Mouse (Mus musculus) CH12.LX (cell line): ENCODE measurements at regions not wholly inside any gene's neighbourhood (a gene's known extent, or its start where the extent isn't known, plus 50 kb on each side); places are given as distances from the start of the nearest gene placed in this dataset.

ENCODE experiments used
- DNase-seq: peaks from one replicate; pipeline ENCODE4 v3.0.0-alpha.2; 2013; ENCODE audit errors: extremely low read depth
- H3K27ac ChIP-seq: 2 replicates; pipeline ENCODE4 v1.5.1; 2012; ENCODE audit warnings: low read depth, mild to moderate bottlenecking, control low read depth, moderate library complexity; ENCODE audit not compliant: insufficient read depth
- H3K27me3 ChIP-seq: replicated peaks from 2 replicates; pipeline ENCODE3; 2012; ENCODE audit warnings: inconsistent platforms
- H3K36me3 ChIP-seq, 2 experiments: replicated peaks in 1 of 2; 2 replicates each; pipeline versions ENCODE3 to v1.6.1; 2012; ENCODE audit warnings: inconsistent platforms in 1 of 2, low read length in 1 of 2, mild to moderate bottlenecking in 1 of 2, mixed read lengths in 1 of 2, moderate library complexity in 1 of 2; ENCODE audit not compliant: control insufficient read depth in 1 of 2, insufficient read depth in 1 of 2
- H3K4me1 ChIP-seq, 2 experiments: 2 replicates each; pipeline ENCODE4 v1.6.1; 2012; ENCODE audit warnings: inconsistent platforms in 1 of 2, moderate library complexity in 1 of 2; ENCODE audit not compliant: insufficient read depth in 2 of 2, control insufficient read depth in 1 of 2
- H3K4me2 ChIP-seq: 2 replicates; pipeline ENCODE4 v1.6.1; 2012; ENCODE audit warnings: low read depth, mild to moderate bottlenecking, control low read depth; ENCODE audit not compliant: poor library complexity, insufficient read depth, severe bottlenecking
- H3K4me3 ChIP-seq, 3 experiments: fragments of 150-350 bp in 1 of 3; sonication (generic) in 1 of 3; replicated peaks in 1 of 3; 2 replicates each; pipeline versions ENCODE3 to v1.5.1; 2011 to 2012; ENCODE audit warnings: low read depth in 2 of 3, low read length in 2 of 3, mild to moderate bottlenecking in 2 of 3, moderate library complexity in 2 of 3, control low read depth in 1 of 3, improper control_type of control experiment in 1 of 3, inconsistent platforms in 1 of 3, mixed read lengths in 1 of 3; ENCODE audit not compliant: poor library complexity in 1 of 3
- H3K79me2 ChIP-seq: replicated peaks from 2 replicates; pipeline ENCODE4 v1.6.1; 2012; ENCODE audit warnings: mild to moderate bottlenecking, moderate library complexity; ENCODE audit not compliant: control insufficient read depth, poor library complexity, insufficient read depth, severe bottlenecking; ENCODE audit errors: extremely low read depth
- H3K9ac ChIP-seq: 2 replicates; pipeline ENCODE4 v1.6.1; 2012; ENCODE audit warnings: low read depth, mild to moderate bottlenecking, control low read depth, moderate library complexity; ENCODE audit not compliant: insufficient read depth
- H3K9me3 ChIP-seq: replicated peaks from 2 replicates; pipeline ENCODE3; 2012; ENCODE audit warnings: low read length, inconsistent platforms, mixed read lengths
- BHLHE40 ChIP-seq: IDR thresholded peaks from 2 replicates; pipeline ENCODE4 v1.6.1; 2011; ENCODE audit warnings: mild to moderate bottlenecking, low read depth, low read length, improper control_type of control experiment
- CHD1 ChIP-seq: IDR thresholded peaks from 2 replicates; pipeline ENCODE4 v1.6.1; 2012; ENCODE audit warnings: low read depth, low read length, improper control_type of control experiment, inconsistent platforms
- CHD2 ChIP-seq: IDR thresholded peaks from 2 replicates; pipeline ENCODE4 v1.6.1; 2011; ENCODE audit warnings: low read length, improper control_type of control experiment
- EP300 ChIP-seq: IDR thresholded peaks from 2 replicates; pipeline ENCODE4 v1.6.1; 2011; ENCODE audit warnings: low read length, improper control_type of control experiment
- ETS1 ChIP-seq: conservative IDR thresholded peaks from 2 replicates; pipeline ENCODE4 v1.6.1; 2012; ENCODE audit warnings: low read depth, mild to moderate bottlenecking, inconsistent platforms, low read length, improper control_type of control experiment, moderate library complexity
- HCFC1 ChIP-seq: IDR thresholded peaks from 2 replicates; pipeline ENCODE4 v1.6.1; 2012; ENCODE audit warnings: low read depth, mild to moderate bottlenecking, inconsistent platforms, low read length, improper control_type of control experiment
- JUN ChIP-seq: IDR thresholded peaks from 2 replicates; pipeline ENCODE4 v1.6.1; 2011; ENCODE audit warnings: low read depth, mild to moderate bottlenecking, low read length, improper control_type of control experiment, moderate library complexity; ENCODE audit not compliant: insufficient read depth
- JUND ChIP-seq: conservative IDR thresholded peaks from 2 replicates; pipeline ENCODE4 v1.6.1; 2011; ENCODE audit warnings: low read depth, low read length, improper control_type of control experiment
- MAFK ChIP-seq: IDR thresholded peaks from 2 replicates; pipeline ENCODE4 v1.6.1; 2011; ENCODE audit warnings: low read length, improper control_type of control experiment; ENCODE audit not compliant: insufficient replicate concordance
- MAX ChIP-seq: IDR thresholded peaks from 2 replicates; pipeline ENCODE4 v1.6.1; 2011; ENCODE audit warnings: low read length, improper control_type of control experiment
- MXI1 ChIP-seq: IDR thresholded peaks from 2 replicates; pipeline ENCODE4 v1.6.1; 2011; ENCODE audit warnings: mild to moderate bottlenecking, low read depth, low read length, improper control_type of control experiment
- NELFE ChIP-seq: IDR thresholded peaks from 2 replicates; pipeline ENCODE4 v1.6.1; 2011; ENCODE audit warnings: low read depth, low read length, improper control_type of control experiment
- NRF1 ChIP-seq: IDR thresholded peaks from 2 replicates; pipeline ENCODE4 v1.6.1; 2014; ENCODE audit warnings: low read depth, mild to moderate bottlenecking, inconsistent platforms, low read length, improper control_type of control experiment, moderate library complexity
- PAX5 ChIP-seq: IDR thresholded peaks from 2 replicates; pipeline ENCODE4 v1.6.1; 2012; ENCODE audit warnings: low read length, inconsistent platforms, mixed read lengths
- SIN3A ChIP-seq: IDR thresholded peaks from 2 replicates; pipeline ENCODE4 v1.6.1; 2012; ENCODE audit warnings: low read length, improper control_type of control experiment, inconsistent platforms
- SMC3 ChIP-seq: IDR thresholded peaks from 2 replicates; pipeline ENCODE4 v1.6.1; 2011; ENCODE audit warnings: low read depth, low read length, improper control_type of control experiment
- TCF12 ChIP-seq: IDR thresholded peaks from 2 replicates; pipeline ENCODE4 v1.6.1; 2014; ENCODE audit warnings: low read depth, mild to moderate bottlenecking, inconsistent platforms, low read length, improper control_type of control experiment
- UBTF ChIP-seq: IDR thresholded peaks from 2 replicates; pipeline ENCODE4 v1.6.1; 2012; ENCODE audit warnings: low read depth, mild to moderate bottlenecking, inconsistent platforms, low read length, improper control_type of control experiment, moderate library complexity
- USF1 ChIP-seq: IDR thresholded peaks from 2 replicates; pipeline ENCODE4 v1.6.1; 2014; ENCODE audit warnings: low read depth, mild to moderate bottlenecking, inconsistent platforms, low read length, improper control_type of control experiment
- USF2 ChIP-seq: conservative IDR thresholded peaks from 2 replicates; pipeline ENCODE4 v1.6.1; 2011; ENCODE audit warnings: low read depth, low read length, improper control_type of control experiment
- ZC3H11A ChIP-seq: IDR thresholded peaks from 2 replicates; pipeline ENCODE4 v1.6.1; 2012; ENCODE audit warnings: low read depth, mild to moderate bottlenecking, inconsistent platforms, low read length, improper control_type of control experiment
- ZKSCAN1 ChIP-seq: IDR thresholded peaks from 2 replicates; pipeline ENCODE4 v1.6.1; 2012; ENCODE audit warnings: low read depth, inconsistent platforms, low read length, improper control_type of control experiment, borderline replicate concordance
- ZMIZ1 ChIP-seq: IDR thresholded peaks from 2 replicates; pipeline ENCODE4 v1.6.1; 2012; ENCODE audit warnings: low read depth, mild to moderate bottlenecking, inconsistent platforms, low read length, improper control_type of control experiment
- dilution Hi-C: fragments of 300-500 bp; cut with MboI; formaldehyde crosslinking; loops from 2 replicates; pipeline ENCODE4 v1.14.3; 2020; ENCODE audit warnings: low sequenced_read_pairs; ENCODE audit not compliant: extremely low pct_unique_long_range_greater_than_20kb, extremely low pct_ligation_motif_present
- in situ Hi-C: fragments of 300-500 bp; cut with MboI; formaldehyde crosslinking; loops from 3 replicates; pipeline ENCODE4 v1.14.3; 2019; ENCODE audit warnings: low sequenced_read_pairs, low pct_ligation_motif_present, low pct_unique_long_range_greater_than_20kb, mixed read lengths

DNA sequence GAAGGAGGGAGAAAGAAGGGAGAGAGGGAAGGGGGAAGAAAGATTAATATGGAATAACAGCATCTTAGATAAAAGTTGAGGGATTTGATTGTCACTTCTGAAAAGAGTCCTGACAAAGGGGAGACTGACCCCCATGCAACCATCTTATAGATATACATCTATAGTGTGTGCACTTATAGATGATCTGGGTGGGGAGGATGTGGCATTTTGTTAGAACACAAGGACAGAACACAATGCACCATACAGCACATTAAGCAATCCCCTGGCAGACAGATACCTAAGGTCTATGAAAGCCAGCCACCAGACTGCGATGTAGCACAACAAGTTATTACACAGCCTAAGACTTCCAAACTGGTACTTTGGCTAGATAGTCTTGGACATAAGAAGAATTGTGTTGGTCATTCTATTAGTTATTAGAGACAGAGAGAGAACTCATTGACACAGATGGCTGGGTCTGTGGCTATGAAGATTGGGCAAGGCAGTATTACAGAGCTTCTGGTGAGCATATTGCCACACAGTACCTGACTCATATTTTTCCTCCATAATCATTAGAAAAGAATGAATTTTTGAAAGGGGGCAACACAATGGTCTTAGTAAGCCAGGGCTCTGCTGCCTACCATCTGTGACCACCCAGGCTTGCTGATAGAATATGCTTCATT, 126.3 kb upstream of the Itgb1 start:
- DNase-seq = no peak
- Histone ChIP-seq H3K4me1 (peaks cover 2 to 3% of the 10 kb centered on the region in 2 experiments; a peak in 1 of 4 replicates), H3K4me2 (no peak overlapping the region), H3K36me3 (no peaks in the 10 kb centered on the region), H3K9me3 (no peaks in the 10 kb centered on the region), H3K4me3 (no peak overlapping the region), H3K27me3 (no peaks in the 10 kb centered on the region), H3K79me2 (no peaks in the 10 kb centered on the region), H3K27ac (no peak overlapping the region), H3K9ac (no peak overlapping the region)
- TF ChIP-seq NELFE (no peak), UBTF (no peak), MAX (no peak), CHD2 (no peak), USF1 (no peak), HCFC1 (no peak), JUND (no peak), CHD1 (no peak), ETS1 (no peak), SMC3 (no peak), USF2 (no peak), SIN3A (no peak), ZKSCAN1 (no peak), PAX5 (no peak), ZMIZ1 (no peak), NRF1 (no peak)
- in situ Hi-C loops = no loop called here
- dilution Hi-C loops = no loop called here

DNA sequence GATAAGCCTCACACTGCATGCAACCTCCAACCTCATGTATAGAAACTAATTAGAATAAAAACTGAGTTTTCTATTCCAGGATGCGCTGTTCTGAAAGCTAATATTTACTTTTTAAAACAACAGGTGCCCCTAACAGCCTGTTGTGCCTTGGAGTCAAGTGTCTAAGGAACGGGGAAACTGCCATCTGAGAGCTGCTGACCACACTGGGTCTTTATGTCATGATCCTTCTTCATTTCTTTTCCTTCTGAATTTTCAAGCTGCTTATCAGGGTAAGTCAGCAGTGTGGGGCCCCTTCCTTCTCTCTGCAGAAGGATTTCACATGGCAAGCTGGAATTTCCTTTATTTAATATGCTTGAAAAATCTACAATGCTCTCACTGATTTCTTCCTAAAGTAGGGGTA, 125.0 kb upstream of the Itgb1 start:
- H3K4me1 ChIP-seq = peaks cover 2 to 3% of the 10 kb centered on the region in 2 experiments; a peak in 1 of 4 replicates
- dilution Hi-C loops (no loop called here), in situ Hi-C loops (no loop called here)
- H3K9ac ChIP-seq = no peak overlapping the region
- H3K27ac ChIP-seq = no peak overlapping the region
- TF ChIP-seq SMC3 (no peak), ETS1 (no peak), JUN (no peak), JUND (no peak), ZC3H11A (no peak), NELFE (no peak), MXI1 (no peak), HCFC1 (no peak), UBTF (no peak), MAFK (no peak), MAX (no peak), TCF12 (no peak), ZMIZ1 (no peak), PAX5 (no peak), ZKSCAN1 (no peak), USF1 (no peak), CHD2 (no peak), BHLHE40 (no peak), EP300 (no peak)
- DNase-seq = no peak
- H3K4me3 ChIP-seq = no peak overlapping the region
- H3K36me3 ChIP-seq = no peaks in the 10 kb centered on the region
- H3K79me2 ChIP-seq = no peaks in the 10 kb centered on the region
- no peak overlapping the region for H3K4me2 ChIP-seq
- no peaks in the 10 kb centered on the region for H3K27me3 ChIP-seq
- no peaks in the 10 kb centered on the region for H3K9me3 ChIP-seq
